Mouse (Mus musculus) retina, embryonic 14.5 days (tissue): ENCODE measurements at regions not wholly inside any gene's neighbourhood (a gene's known extent, or its start where the extent isn't known, plus 50 kb on each side); places are given as distances from the start of the nearest gene placed in this dataset.

ENCODE experiments used
- DNase-seq: peaks from one replicate; pipeline ENCODE4 v3.0.0-alpha.2; 2015; ENCODE audit warnings: low spot score

- DNase-seq, result no peak
Measured at GRCm38 (mm10) chr15:51392449-51393405, 2492.0 kb upstream of the Gm7489 start.

GRCm38 (mm10) chr15:51395961-51396360, 2488.7 kb upstream of the Gm7489 start:
- DNase-seq, result no peak

DNA sequence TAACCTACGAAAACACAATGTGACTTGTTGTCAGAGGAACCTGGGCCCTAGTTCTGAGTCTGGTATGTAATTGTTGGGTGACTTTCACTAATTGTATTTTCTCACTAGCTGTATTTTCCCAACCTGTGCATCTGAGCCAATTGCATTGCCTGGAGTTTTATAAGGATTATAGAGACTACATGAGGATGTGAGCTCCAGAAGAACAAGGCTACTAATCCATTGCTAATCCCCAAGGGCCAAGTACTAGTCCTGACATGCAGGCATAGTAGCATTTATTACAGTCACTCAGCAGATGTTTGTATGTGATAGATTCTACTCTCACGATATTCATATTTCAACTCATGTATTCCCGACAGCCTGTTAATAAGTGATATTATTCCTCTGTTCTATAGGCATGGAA, 2481.1 kb upstream of the Gm7489 start:
- no peak for DNase-seq

DNA sequence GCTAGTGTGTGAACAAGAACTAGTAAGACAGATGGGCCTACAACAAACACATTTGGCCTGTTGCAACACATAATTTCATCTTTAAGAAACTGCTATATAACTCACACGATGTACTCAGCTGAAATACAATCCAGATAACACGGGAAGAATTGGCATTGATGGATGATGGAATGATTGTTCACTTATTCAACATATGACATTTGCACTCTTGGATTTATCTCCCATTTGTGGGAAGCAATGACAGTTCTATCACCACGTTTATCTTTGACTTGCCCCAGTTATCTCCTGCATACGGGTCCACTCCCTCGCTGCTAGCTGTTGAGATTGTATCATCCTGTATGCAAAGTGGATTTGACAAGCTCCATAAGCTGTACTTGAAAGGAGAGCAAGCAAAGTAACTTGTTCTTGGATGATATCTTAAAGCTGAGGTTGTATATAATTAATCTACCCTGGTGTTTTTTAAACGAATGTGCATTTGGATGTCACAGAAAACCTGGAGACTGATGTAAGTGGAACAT, 2474.9 kb upstream of the Gm7489 start:
- DNase-seq, result no peak

- no peak for DNase-seq
Measured at GRCm38 (mm10) chr15:51411966-51412365, 2472.7 kb upstream of the Gm7489 start.

GRCm38 (mm10) chr15:51442606-51443005, 2442.1 kb upstream of the Gm7489 start:
- no peak for DNase-seq

DNA sequence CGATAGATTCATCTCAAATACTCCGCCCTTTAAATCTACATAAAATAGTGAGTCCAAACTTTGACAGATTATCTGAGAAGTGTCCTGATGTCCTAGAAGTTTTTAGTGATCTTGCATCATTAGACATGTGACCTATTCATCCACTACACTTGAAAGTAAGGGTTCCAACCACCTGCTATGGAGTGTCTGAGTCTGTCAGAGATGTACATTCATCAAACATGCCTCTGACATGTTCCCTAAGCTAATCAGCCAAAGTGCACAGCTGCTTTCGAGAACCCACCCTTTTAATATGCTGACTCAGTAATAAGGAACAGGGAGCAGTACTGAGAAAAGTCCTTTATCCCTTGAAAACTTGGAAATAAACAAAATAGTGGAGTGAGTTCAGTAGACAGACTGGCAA, 2414.8 kb upstream of the Gm7489 start:
- no peak for DNase-seq

- DNase-seq, result no peak
Measured at GRCm38 (mm10) chr15:51471143-51471542, 2413.6 kb upstream of the Gm7489 start.

DNA sequence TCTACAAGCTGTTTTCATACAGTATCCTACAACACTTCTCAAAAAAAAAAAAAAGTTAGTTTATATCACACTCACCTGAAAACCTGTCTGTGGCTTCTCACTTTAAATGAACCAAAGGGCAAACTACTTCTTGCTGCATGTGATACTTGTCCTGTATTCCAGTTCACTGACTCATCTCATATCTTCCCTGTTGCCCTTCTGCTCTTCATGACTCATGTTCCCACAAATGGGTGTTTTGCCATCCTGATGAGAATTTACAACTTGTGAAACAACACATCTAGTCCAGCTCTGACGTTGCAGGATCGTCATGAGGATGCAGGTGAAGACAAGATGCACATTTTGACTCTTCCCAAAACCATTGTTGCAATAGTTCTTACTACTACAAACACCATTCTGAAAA, 2412.7 kb upstream of the Gm7489 start:
- DNase-seq, result no peak

DNA sequence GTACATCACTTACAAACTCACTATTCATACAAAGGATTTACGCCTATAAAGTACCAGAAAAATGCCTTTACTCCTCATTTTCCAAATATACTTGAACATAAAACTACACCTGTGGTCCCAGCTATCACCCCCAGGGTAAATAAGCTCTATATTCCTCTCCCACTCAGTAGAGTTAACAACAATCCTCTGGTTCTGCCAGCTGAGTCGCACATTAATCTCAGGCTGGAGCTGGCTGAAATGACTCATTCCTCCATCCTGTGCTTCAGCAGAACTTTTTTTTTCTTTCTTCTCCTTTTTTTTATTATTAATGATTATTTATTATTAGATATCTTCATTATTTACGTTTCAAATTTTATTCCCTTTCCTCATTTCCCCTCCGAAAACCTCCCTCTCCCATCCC, 2402.8 kb upstream of the Gm7489 start:
- DNase-seq, result no peak

GRCm38 (mm10) chr15:51484207-51484606, 2400.5 kb upstream of the Gm7489 start:
- DNase-seq, result no peak

GRCm38 (mm10) chr15:51485554-51485953, 2399.2 kb upstream of the Gm7489 start:
- DNase-seq, result no peak

DNA sequence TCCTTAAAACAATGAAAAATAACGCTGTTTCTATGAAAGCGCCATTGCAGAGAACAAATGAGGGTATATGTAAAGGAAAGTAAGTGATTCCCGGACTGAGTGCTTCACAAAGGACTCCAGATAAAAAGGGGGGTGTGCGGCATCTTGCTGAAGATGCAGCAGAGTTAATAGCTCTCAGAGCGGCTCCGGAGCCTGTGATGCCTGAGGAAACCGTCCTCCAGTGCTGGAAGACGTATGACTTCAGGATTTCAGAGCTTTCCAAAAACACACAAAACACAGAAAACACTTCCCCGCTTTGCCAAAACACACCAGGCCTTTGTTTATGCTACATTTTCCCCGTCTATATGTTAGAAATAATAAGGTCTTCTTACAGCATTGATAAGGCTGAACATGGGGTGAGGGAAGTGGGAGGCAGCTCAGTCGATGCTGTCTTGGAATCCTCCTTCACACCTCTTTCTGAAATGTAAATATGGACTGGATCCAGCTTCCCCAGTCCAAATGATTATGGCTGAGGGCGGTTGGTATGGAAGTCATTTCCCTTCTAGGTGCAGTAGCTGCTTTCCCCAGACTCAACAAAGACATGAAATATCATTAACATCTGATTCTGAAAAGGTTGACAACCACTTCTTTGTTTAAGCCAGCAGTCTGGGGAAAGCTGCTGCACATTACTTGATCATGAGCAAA, 2382.5 kb upstream of the Gm7489 start:
- DNase-seq, result no peak

- no peak for DNase-seq
Measured at GRCm38 (mm10) chr15:51502742-51503270, 2381.9 kb upstream of the Gm7489 start.

DNA sequence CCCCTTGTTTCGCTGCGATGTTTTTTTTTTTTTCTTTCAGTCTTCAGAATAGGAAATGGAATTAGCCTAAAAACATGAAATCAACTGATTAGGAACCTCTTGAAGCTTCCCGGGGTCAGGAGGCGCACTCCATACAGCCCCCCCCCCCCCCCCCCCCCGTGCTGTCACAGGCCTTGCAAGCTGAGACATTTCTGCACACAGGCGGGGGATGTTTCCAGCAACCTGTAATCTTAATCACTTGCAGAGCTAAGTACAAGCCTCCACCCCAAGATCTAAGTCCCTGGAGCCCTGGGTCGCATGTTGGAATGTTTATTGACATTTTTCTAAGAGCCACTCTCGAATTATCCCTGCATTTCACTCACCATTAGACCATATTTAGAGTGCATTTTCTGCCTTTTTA, 2381.4 kb upstream of the Gm7489 start:
- DNase-seq, result peak; percentile 11

- no peak for DNase-seq
Measured at GRCm38 (mm10) chr15:51504016-51504760, 2380.5 kb upstream of the Gm7489 start.

DNA sequence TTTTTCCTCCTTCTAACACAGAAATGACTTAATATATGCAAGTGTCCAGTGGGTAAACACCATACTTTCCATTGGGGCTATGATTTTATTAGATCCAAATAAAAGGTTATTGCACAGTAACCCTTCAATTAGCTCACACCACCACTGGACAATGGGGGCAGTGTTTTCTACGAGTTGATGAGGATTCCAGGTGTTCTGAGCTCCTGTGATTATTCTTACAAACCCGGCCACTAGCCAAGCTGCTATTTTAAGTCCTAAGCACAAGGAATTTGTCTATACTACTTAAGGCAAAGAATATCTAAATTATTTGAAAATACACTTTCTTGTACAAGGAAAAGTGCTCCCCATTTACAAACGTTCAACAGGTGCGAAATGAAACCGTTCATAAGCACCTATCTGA, 2379.9 kb upstream of the Gm7489 start:
- DNase-seq, result no peak

GRCm38 (mm10) chr15:51507126-51507525, 2377.6 kb upstream of the Gm7489 start:
- no peak for DNase-seq

GRCm38 (mm10) chr15:51511319-51511718, 2373.4 kb upstream of the Gm7489 start:
- peak; percentile 24 for DNase-seq

DNA sequence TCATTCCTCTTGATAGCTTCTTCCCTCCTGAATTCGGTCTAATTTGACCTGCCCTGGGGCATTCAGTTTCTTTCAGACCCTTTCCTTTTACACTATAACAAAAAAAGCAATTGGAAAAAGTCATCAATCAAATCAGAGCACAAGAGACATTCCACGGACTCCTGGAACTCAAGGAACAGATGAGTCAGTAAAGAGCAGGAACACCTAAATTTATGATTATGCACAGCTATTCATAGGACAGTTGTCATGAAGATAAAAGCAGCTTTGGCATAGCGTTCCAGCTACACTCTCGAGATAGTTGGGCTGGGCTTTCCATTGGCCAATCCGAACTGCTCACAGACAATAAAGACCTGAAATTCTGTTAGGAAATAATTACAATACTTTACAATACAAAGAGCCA, 2348.4 kb upstream of the Gm7489 start:
- DNase-seq, result no peak

- no peak for DNase-seq
Measured at GRCm38 (mm10) chr15:51551216-51551775, 2333.4 kb upstream of the Gm7489 start.

DNA sequence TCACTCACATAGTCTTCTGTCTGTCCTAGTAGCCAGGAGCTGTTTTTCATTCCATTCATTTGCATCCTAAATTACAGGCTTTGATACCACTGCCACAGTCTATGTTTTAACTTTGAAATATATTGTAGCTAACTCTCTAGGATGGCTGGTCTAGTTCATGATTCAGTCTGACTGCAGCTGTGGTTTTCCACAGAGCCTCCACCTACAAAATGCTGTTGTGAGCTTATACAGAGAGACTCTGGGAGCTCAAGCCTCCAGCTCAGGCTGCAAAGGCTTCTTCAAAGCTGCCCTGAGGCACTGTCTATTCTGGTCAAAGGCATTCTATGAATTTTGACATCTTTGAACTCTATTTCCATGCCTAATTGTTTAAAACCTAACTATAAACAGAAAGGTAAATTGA, 2326.5 kb upstream of the Gm7489 start:
- no peak for DNase-seq
